Mouse (Mus musculus) c-Kit-positive CD71-positive TER-119-negative erythroid progenitor cells, embryonic 14.5 days (primary cell): ENCODE data around the gene Spo11.

Source experiments
- DNase-seq: peaks from one replicate; pipeline ENCODE4 v3.0.0-alpha.2; 2013; ENCODE audit warnings: low read depth

The Spo11 gene

GRCm38 (mm10) chr2:172977409-172978130 is at the start of gene Spo11:
Spo11 (plus strand) TSS chr2:172977700.
- DNase-seq: no peak

GRCm38 (mm10) chr2:172929905-172930436 is 47.5 kb upstream of the Spo11 start:
- DNase-seq: no peak

- DNase-seq: no peak
Measured at GRCm38 (mm10) chr2:172931137-172931898, 46.2 kb upstream of the Spo11 start.

GRCm38 (mm10) chr2:172933631-172934419 is 43.7 kb upstream of the Spo11 start:
- no peak for DNase-seq

- DNase-seq: no peak
Measured at GRCm38 (mm10) chr2:172934420-172934788, 43.1 kb upstream of the Spo11 start.

- no peak for DNase-seq
Measured at GRCm38 (mm10) chr2:172934891-172935740, 42.4 kb upstream of the Spo11 start.

- DNase-seq: no peak
Measured at GRCm38 (mm10) chr2:172935776-172936562, 41.5 kb upstream of the Spo11 start.

GRCm38 (mm10) chr2:172936844-172937243 is 40.7 kb upstream of the Spo11 start:
- DNase-seq: no peak

- no peak for DNase-seq
Measured at GRCm38 (mm10) chr2:172937326-172938190, 39.9 kb upstream of the Spo11 start.

- DNase-seq: no peak
Measured at GRCm38 (mm10) chr2:172938761-172939638, 38.5 kb upstream of the Spo11 start.

GRCm38 (mm10) chr2:172939639-172940002 is 37.9 kb upstream of the Spo11 start:
- DNase-seq: no peak

GRCm38 (mm10) chr2:172940003-172940798 is 37.3 kb upstream of the Spo11 start, which contains the start of gene Bmp7:
Bmp7 (minus strand) TSS chr2:172940321.
- peak; percentile 9 for DNase-seq

GRCm38 (mm10) chr2:172940799-172941163 is 36.7 kb upstream of the Spo11 start:
- DNase-seq: no peak

GRCm38 (mm10) chr2:172949051-172949450 is 28.4 kb upstream of the Spo11 start:
- DNase-seq: no peak

GRCm38 (mm10) chr2:172950119-172950676 is 27.3 kb upstream of the Spo11 start:
- no peak for DNase-seq

- DNase-seq: no peak
Measured at GRCm38 (mm10) chr2:172950722-172951121, 26.8 kb upstream of the Spo11 start.

GRCm38 (mm10) chr2:172951976-172952375 is 25.5 kb upstream of the Spo11 start:
- DNase-seq: no peak
